Mouse (Mus musculus) C2C12 (cell line): ENCODE data around the gene Mrtfb.

Experiments used
- CEBPB ChIP-seq: IDR thresholded peaks from one replicate; pipeline ENCODE4 v1.6.1; 2011; ENCODE audit warnings: low read depth, mild to moderate bottlenecking, control low read depth, moderate library complexity
- CTCF ChIP-seq: IDR thresholded peaks from one replicate; pipeline ENCODE4 v1.5.1; 2011; ENCODE audit not compliant: control insufficient read depth, insufficient read depth, insufficient read length
- FOSL1 ChIP-seq: IDR thresholded peaks from one replicate; pipeline ENCODE4 v1.8.0; 2011; ENCODE audit warnings: mild to moderate bottlenecking, low read length; ENCODE audit not compliant: poor library complexity, insufficient read depth, severe bottlenecking
- MAX ChIP-seq: IDR thresholded peaks from one replicate; pipeline ENCODE4 v1.6.1; 2011; ENCODE audit warnings: mild to moderate bottlenecking, control low read depth
- MYOD1 ChIP-seq: IDR thresholded peaks from one replicate; pipeline ENCODE4 v1.6.1; 2011; ENCODE audit warnings: low read depth; ENCODE audit not compliant: control insufficient read depth, insufficient read length
- USF1 ChIP-seq: IDR thresholded peaks from one replicate; pipeline ENCODE4 v1.6.1; 2011; ENCODE audit warnings: low read depth, mild to moderate bottlenecking, control low read depth, moderate library complexity

DNA sequence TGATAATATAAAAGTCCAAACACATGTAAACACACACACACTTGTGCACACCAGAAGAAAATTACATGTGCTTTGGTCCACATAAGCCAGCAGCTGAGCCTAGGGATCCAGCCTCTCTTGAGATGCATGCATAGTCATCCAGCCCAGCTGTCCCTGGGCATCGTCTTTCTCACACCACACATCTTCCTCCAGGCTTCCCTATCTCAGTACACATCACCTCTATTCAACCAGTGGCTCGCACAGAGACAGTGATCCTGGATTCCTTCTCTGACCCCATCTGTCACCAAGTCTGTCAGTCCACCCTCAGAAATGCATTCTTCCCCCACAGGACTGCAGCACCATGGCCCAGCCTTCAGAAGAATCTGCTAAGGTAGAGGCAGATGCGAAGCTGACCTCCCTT lies 107.9 kb downstream of the Mrtfb start:
- TF ChIP-seq MYOD1 (peak; percentile 65), MAX (no peak), CTCF (no peak), USF1 (no peak), CEBPB (no peak), FOSL1 (no peak)
